Mouse (Mus musculus) frontal cortex, adult (tissue): ENCODE measurements at regions not wholly inside any gene's neighbourhood (a gene's known extent, or its start where the extent isn't known, plus 50 kb on each side); places are given as distances from the start of the nearest gene placed in this dataset.

ENCODE experiments used
- ATAC-seq: cut with Nextera tagmentation; 2 replicates; pipeline ENCODE4 v1.9.2; 2017; ENCODE audit warnings: mild to moderate bottlenecking, moderate library complexity, mixed read lengths; ENCODE audit not compliant: low TSS enrichment

- no peak; the same call in 1 of the 2 replicates for ATAC-seq
Measured at GRCm38 (mm10) chr1:29595003-29595402, 815.0 kb upstream of the Gm597 start.

GRCm38 (mm10) chr1:29587810-29588209 lies 807.8 kb upstream of the Gm597 start:
- peak; percentile 52; the same call in 1 of the 2 replicates for ATAC-seq
